Mouse (Mus musculus) hindbrain, embryonic 13.5 days (tissue): ENCODE results near the gene Ptk7. TPM values are rescaled to one million over a fixed set of nuclear protein-coding genes. Genes with fewer than 3 reads are reported as not detected.

Experiments used
- ATAC-seq: fragments of 200-750 bp; cut with Nextera tagmentation; 2 replicates; pipeline ENCODE4 v1.8.0; 2017; ENCODE audit warnings: moderate TSS enrichment; ENCODE audit not compliant: low FRiP score
- H3K27ac ChIP-seq: fragments of 300-500 bp; sonication (generic); 2 replicates; pipeline ENCODE4 v1.5.1; 2015; ENCODE audit warnings: inconsistent platforms, mild to moderate bottlenecking, moderate library complexity
- H3K27me3 ChIP-seq: fragments of 300-500 bp; sonication (generic); 2 replicates; pipeline ENCODE4 v1.6.1; 2015; ENCODE audit warnings: mild to moderate bottlenecking, inconsistent platforms
- H3K36me3 ChIP-seq: fragments of 300-500 bp; sonication (generic); 2 replicates; pipeline ENCODE4 v1.6.1; 2015; ENCODE audit warnings: mild to moderate bottlenecking, inconsistent platforms
- H3K4me1 ChIP-seq: fragments of 300-500 bp; sonication (generic); replicated peaks from 2 replicates; pipeline ENCODE4 v1.6.1; 2015; ENCODE audit warnings: inconsistent platforms
- H3K4me2 ChIP-seq: fragments of 300-500 bp; sonication (generic); 2 replicates; pipeline ENCODE4 v1.6.1; 2015; ENCODE audit warnings: inconsistent platforms, mild to moderate bottlenecking, moderate library complexity
- H3K4me3 ChIP-seq: fragments of 300-500 bp; sonication (generic); 2 replicates; pipeline ENCODE4 v1.5.1; 2015; ENCODE audit warnings: mild to moderate bottlenecking, inconsistent platforms
- H3K9ac ChIP-seq: fragments of 300-500 bp; sonication (generic); 2 replicates; pipeline ENCODE4 v1.6.1; 2015; ENCODE audit warnings: mild to moderate bottlenecking, inconsistent platforms
- H3K9me3 ChIP-seq: fragments of 300-500 bp; sonication (generic); 2 replicates; pipeline ENCODE4 v1.6.1; 2016; ENCODE audit warnings: inconsistent platforms
- WGBS: fragments of 180-500 bp; shearing (Covaris S2); methylation state at CpG from one replicate; pipeline ENCODE4 v1.1.7; 2015; 5-methylcytosine and 5-hydroxymethylcytosine counted together
- polyA plus RNA-seq: library from polyadenylated mRNA; unstranded; fragments of >200 nt; fragmentation: Nextera tagmentation; extraction: Ambion mirVana; gene quantifications from 2 replicates; pipeline ENCODE4 v1.2.1, GENCODE M21; 2015

Ptk7 gene
- polyA plus RNA-seq, 1 experiment from 2014 or later = 40.7 TPM

DNA sequence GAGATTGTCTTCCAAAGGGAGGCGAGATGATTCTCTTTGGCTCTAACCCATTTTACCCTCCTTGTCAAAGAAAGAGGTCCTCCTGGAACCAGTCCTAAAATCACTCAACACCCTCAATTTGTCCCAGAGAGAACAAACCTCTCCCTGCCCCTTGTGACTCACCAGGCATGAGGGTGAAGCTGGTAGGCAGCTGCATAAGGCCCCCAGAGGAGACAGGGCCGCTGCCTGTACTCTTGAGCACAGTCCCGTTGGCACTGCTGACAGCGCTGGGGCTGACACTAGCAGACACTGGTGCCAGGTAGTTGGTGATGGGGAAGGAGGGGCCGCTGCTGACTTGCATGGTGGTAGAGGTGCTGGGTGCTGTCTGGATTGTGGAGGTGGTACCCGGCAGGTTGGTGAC is 77.9 kb downstream of the Ptk7 start:
- WGBS = 93% methylated on average over 6 of the region's 6 CpGs

GRCm38 (mm10) chr17:46550904-46551303 is 78.4 kb downstream of the Ptk7 start:
- Histone ChIP-seq H3K9ac (no peak overlapping the region), H3K4me3 (no peak overlapping the region), H3K27me3 (peaks cover 19% of the 10 kb centered on the region), H3K4me1 (peaks cover 49% of the 10 kb centered on the region), H3K9me3 (no peaks in the 10 kb centered on the region), H3K36me3 (peaks cover 40% of the 10 kb centered on the region), H3K27ac (no peak overlapping the region), H3K4me2 (no peak overlapping the region)
- WGBS = 86% methylated on average over 7 of the region's 7 CpGs
- ATAC-seq = no peak

More for the DNA sequence above, 77.9 kb downstream of the Ptk7 start:
- H3K4me3 ChIP-seq = no peak overlapping the region
- peaks cover 47% of the 10 kb centered on the region for H3K4me1 ChIP-seq
- H3K27me3 ChIP-seq = peaks cover 19% of the 10 kb centered on the region
- no peak overlapping the region for H3K4me2 ChIP-seq
- H3K36me3 ChIP-seq = peaks cover 40% of the 10 kb centered on the region
- H3K27ac ChIP-seq = no peak overlapping the region
- no peak for ATAC-seq
- no peak overlapping the region for H3K9ac ChIP-seq
- H3K9me3 ChIP-seq = no peaks in the 10 kb centered on the region

- Histone ChIP-seq H3K4me1 (peaks cover 56% of the 10 kb centered on the region), H3K27me3 (peaks cover 23% of the 10 kb centered on the region), H3K9me3 (no peaks in the 10 kb centered on the region), H3K36me3 (peaks cover 40% of the 10 kb centered on the region), H3K27ac (no peak overlapping the region), H3K9ac (no peak overlapping the region), H3K4me3 (no peak overlapping the region), H3K4me2 (no peak overlapping the region)
- ATAC-seq = no peak
- WGBS = 91% methylated on average over 9 of the region's 9 CpGs
These were observed 79.7 kb downstream of the Ptk7 start for GRCm38 (mm10) chr17:46549642-46550041.

- Histone ChIP-seq H3K4me3 (no peak overlapping the region), H3K9me3 (no peaks in the 10 kb centered on the region), H3K36me3 (peaks cover 40% of the 10 kb centered on the region), H3K4me2 (no peak overlapping the region), H3K27ac (no peak overlapping the region), H3K27me3 (peaks cover 23% of the 10 kb centered on the region), H3K9ac (no peak overlapping the region), H3K4me1 (peaks cover 51% of the 10 kb centered on the region)
- ATAC-seq = no peak
- WGBS = 22% methylated on average over 8 of the region's 8 CpGs
These were observed 80.1 kb downstream of the Ptk7 start for GRCm38 (mm10) chr17:46549193-46549592.

DNA sequence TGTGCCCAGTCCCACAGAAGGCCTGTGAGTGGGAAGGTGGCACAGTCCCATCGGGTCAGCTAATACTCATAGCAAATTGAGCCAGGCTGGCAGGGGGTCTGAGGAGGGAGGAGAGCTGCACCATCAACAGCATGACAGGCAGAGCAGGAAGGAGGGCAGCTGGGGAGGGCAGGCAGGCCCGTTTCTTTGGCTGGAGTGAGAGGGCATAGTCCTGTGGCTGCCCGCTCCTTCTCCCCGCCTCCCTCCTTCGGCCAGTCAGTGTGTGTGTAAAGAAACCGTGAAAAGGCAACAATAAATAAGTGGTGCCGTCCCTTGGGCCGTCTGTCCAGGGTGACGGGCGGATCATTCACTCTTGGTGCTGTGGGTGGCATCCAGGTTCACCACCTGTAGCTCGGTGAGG is 80.6 kb downstream of the Ptk7 start:
- H3K9me3 ChIP-seq = no peaks in the 10 kb centered on the region
- H3K4me2 ChIP-seq = no peak overlapping the region
- H3K27ac ChIP-seq = no peak overlapping the region
- no peak overlapping the region for H3K4me3 ChIP-seq
- ATAC-seq = no peak
- peaks cover 40% of the 10 kb centered on the region for H3K36me3 ChIP-seq
- H3K4me1 ChIP-seq = peaks cover 47% of the 10 kb centered on the region
- H3K9ac ChIP-seq = no peak overlapping the region; the same call in 1 of the 2 replicates
- peaks cover 23% of the 10 kb centered on the region for H3K27me3 ChIP-seq
- 50% methylated on average over 11 of the region's 11 CpGs for WGBS

DNA sequence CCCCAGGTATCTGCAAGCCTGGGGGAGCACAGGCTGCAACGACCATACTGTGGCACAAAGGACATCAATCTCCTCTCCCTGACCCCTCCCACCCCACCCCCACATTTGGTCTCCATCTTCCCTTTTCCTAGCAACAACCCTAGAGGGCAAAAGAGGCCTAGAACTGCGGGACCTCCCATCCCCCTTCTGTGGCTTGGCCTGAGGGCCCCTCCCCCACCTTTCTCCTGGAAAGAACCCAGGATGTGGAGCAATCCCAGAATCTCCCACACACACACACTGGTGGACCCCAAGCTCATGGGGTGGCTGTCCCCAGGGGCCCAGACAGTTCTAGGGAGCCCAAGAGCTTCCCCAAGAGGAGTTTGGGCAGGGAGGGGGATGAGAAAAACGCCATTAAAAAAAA is 81.4 kb downstream of the Ptk7 start:
- no peak overlapping the region for H3K9ac ChIP-seq
- no peak overlapping the region for H3K27ac ChIP-seq
- H3K9me3 ChIP-seq = no peaks in the 10 kb centered on the region
- H3K4me2 ChIP-seq = no peak overlapping the region
- H3K27me3 ChIP-seq = peaks cover 23% of the 10 kb centered on the region
- 23% methylated on average over 3 of the region's 3 CpGs for WGBS
- no peak for ATAC-seq
- peaks cover 39% of the 10 kb centered on the region for H3K4me1 ChIP-seq
- no peak overlapping the region for H3K4me3 ChIP-seq
- peaks cover 48% of the 10 kb centered on the region for H3K36me3 ChIP-seq

- no peak for ATAC-seq
- Histone ChIP-seq H3K9me3 (no peaks in the 10 kb centered on the region), H3K4me3 (0 out of 2 replicates have a peak overlapping the region, but pooled peaks have one; percentile 79), H3K36me3 (peaks cover 50% of the 10 kb centered on the region), H3K27me3 (peaks cover 23% of the 10 kb centered on the region), H3K4me2 (peak overlapping the region; percentile 78), H3K9ac (peak overlapping the region; percentile 8; the same call in 1 of the 2 replicates), H3K27ac (no peak overlapping the region), H3K4me1 (peaks cover 30% of the 10 kb centered on the region)
- WGBS = 14% methylated on average over 8 of the region's 8 CpGs
These were observed 82.3 kb downstream of the Ptk7 start for GRCm38 (mm10) chr17:46546995-46547394.

- WGBS = 9% methylated on average over 7 of the region's 7 CpGs
- H3K4me3 ChIP-seq = peak overlapping the region; percentile 79
- no peaks in the 10 kb centered on the region for H3K9me3 ChIP-seq
- peak overlapping the region; percentile 92 for H3K9ac ChIP-seq
- H3K4me2 ChIP-seq = peak overlapping the region; percentile 78
- peaks cover 27% of the 10 kb centered on the region for H3K4me1 ChIP-seq
- ATAC-seq = peak; percentile 30
- H3K27ac ChIP-seq = no peak overlapping the region
- H3K27me3 ChIP-seq = peaks cover 23% of the 10 kb centered on the region
- H3K36me3 ChIP-seq = peaks cover 50% of the 10 kb centered on the region
These were observed 82.7 kb downstream of the Ptk7 start for GRCm38 (mm10) chr17:46546591-46546990.

- peak within 1 kb of the TSS; percentile 62 for H3K27ac ChIP-seq
- ATAC-seq = peak; percentile 89
- H3K4me3 ChIP-seq = peak within 1 kb of the TSS; percentile 79
- peak within 1 kb of the TSS; percentile 78 for H3K4me2 ChIP-seq
- H3K9ac ChIP-seq = peak within 1 kb of the TSS; percentile 92
- peaks cover 27% of the 10 kb centered on the region for H3K4me1 ChIP-seq
- H3K27me3 ChIP-seq = peaks cover 23% of the 10 kb centered on the region
- H3K36me3 ChIP-seq = peaks cover 50% of the 10 kb centered on the region
- H3K9me3 ChIP-seq = no peaks in the 10 kb centered on the region
- 2% methylated on average over 49 of the region's 49 CpGs for whole genome bisulfite sequencing
These were observed 83.3 kb downstream of the Ptk7 start, which contains the start of gene Cul9 for GRCm38 (mm10) chr17:46545813-46546564. Cul9 (minus strand) TSS chr17:46546388.

GRCm38 (mm10) chr17:46543661-46544060 is 85.6 kb downstream of the Ptk7 start:
- Histone ChIP-seq H3K4me1 (peaks cover 24% of the 10 kb centered on the region), H3K36me3 (peaks cover 49% of the 10 kb centered on the region), H3K9ac (peak overlapping the region; percentile 9; the same call in 1 of the 2 replicates), H3K9me3 (no peaks in the 10 kb centered on the region), H3K4me2 (no peak overlapping the region), H3K27ac (no peak overlapping the region), H3K27me3 (peaks cover 21% of the 10 kb centered on the region), H3K4me3 (no peak overlapping the region)
- no peak for ATAC-seq
- 91% methylated on average over 12 of the region's 12 CpGs for WGBS

DNA sequence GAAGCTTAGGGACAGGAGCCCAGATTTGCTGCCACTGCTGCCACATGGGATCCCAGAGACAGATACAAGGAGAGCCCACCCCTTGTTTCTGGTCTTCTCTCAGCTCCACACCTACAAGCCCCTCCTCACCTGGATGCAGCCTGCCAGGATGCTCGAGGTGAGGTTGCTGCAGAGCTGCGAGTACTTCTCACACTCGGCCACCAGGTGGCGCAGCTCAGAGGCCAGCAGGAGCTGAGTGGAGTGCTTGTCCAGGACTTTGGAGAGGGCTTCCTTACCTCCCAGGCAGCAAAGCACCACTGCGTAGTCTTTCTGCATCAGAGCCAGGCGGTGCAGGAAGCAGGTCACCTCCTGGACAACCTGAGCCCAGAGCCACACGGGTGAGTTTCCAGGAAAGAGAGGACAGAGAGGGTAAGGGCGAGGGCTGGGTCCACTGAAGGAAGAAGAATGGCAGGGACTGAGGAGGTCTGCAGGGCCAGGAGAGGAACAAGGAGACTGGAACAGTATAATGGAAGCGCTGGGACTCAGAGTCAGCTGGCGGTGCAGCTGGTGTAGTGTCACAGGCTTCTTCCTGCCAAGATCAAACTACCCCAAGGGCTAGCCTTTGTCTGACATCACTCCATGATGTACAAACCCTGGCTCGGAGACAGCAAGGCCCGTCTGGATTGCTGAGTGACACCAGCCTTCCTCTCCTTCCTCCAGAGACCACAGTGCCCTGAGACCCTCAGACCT is 103.6 kb downstream of the Ptk7 start:
- no peak overlapping the region for H3K4me2 ChIP-seq
- no peak overlapping the region for H3K4me3 ChIP-seq
- ATAC-seq = 0 out of 2 replicates have a peak, but pooled peaks have one; percentile 25
- WGBS = 37% methylated on average over 12 of the region's 12 CpGs
- H3K4me1 ChIP-seq = peaks cover 1% of the 10 kb centered on the region; the same call in 1 of the 2 replicates
- H3K27me3 ChIP-seq = peaks cover 39% of the 10 kb centered on the region
- H3K9me3 ChIP-seq = no peaks in the 10 kb centered on the region
- H3K27ac ChIP-seq = no peak overlapping the region
- no peak overlapping the region for H3K9ac ChIP-seq
- H3K36me3 ChIP-seq = peaks cover 62% of the 10 kb centered on the region

DNA sequence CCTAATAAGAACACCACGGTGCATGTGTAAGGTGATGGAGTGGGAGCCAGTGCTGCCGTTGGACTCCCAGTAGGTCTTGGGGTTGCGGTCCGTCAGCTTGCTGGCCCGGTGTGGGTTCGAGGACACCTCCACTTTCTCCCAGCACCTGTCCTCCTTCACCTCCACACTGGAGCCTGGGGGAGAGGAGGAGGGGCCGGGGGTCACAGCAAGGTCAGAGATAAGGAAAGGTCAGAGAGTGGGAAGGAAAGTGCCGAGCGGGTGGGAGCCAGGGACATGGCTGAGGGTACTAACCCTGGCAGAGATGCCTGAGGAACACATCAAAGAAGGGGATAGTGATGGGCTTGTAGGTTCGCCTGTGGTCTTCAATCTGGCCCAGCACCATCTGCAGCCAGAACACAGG is 104.2 kb downstream of the Ptk7 start:
- ATAC-seq = no peak
- WGBS = 84% methylated on average over 10 of the region's 10 CpGs

More for the DNA sequence above, 104.2 kb downstream of the Ptk7 start:
- Histone ChIP-seq H3K27me3 (peaks cover 45% of the 10 kb centered on the region), H3K27ac (no peak overlapping the region), H3K36me3 (peaks cover 69% of the 10 kb centered on the region), H3K4me1 (peaks cover 6% of the 10 kb centered on the region; the same call in 1 of the 2 replicates), H3K4me2 (no peak overlapping the region), H3K4me3 (no peak overlapping the region), H3K9me3 (no peaks in the 10 kb centered on the region), H3K9ac (no peak overlapping the region)
